Mouse (Mus musculus) ES-E14 (cell line): Measurements from ENCODE around the gene Trpv4. TPM values are rescaled to one million over a fixed set of nuclear protein-coding genes. Genes with fewer than 3 reads are reported as not detected.

Experiments used
- DNase-seq: peaks from one replicate; pipeline ENCODE4 v3.0.0-alpha.2; 2013; ENCODE audit warnings: low read depth, low spot score
- H3K27ac ChIP-seq: 2 replicates; pipeline ENCODE4 v1.5.1; 2012; ENCODE audit warnings: low read depth, mild to moderate bottlenecking, low read length, moderate library complexity, mixed read lengths; ENCODE audit not compliant: poor library complexity, insufficient read depth, severe bottlenecking
- H3K36me3 ChIP-seq: 2 replicates; pipeline ENCODE4 v1.6.1; 2012; ENCODE audit warnings: mild to moderate bottlenecking, low read length, moderate library complexity, mixed read lengths; ENCODE audit not compliant: control insufficient read depth, poor library complexity, insufficient read depth, severe bottlenecking
- H3K4me1 ChIP-seq, 2 experiments: fragments of 150-350 bp in 1 of 2; sonication (generic) in 1 of 2; 2 replicates each; pipeline ENCODE4 v1.6.1; 2012; ENCODE audit warnings: low read length in 2 of 2, mild to moderate bottlenecking in 1 of 2, mixed read lengths in 1 of 2; ENCODE audit not compliant: control insufficient read depth in 2 of 2, insufficient read depth in 2 of 2, poor library complexity in 1 of 2
- H3K4me3 ChIP-seq, 2 experiments: fragments of 150-350 bp in 1 of 2; sonication (generic) in 1 of 2; 2 replicates each; pipeline ENCODE4 v1.5.1; 2012; ENCODE audit warnings: low read length in 2 of 2, low read depth in 1 of 2, mild to moderate bottlenecking in 1 of 2, mixed read lengths in 1 of 2; ENCODE audit not compliant: insufficient read depth in 1 of 2, poor library complexity in 1 of 2, severe bottlenecking in 1 of 2
- H3K9ac ChIP-seq: 2 replicates; pipeline ENCODE4 v1.6.1; 2012; ENCODE audit warnings: low read depth, mild to moderate bottlenecking, low read length, mixed read lengths; ENCODE audit not compliant: poor library complexity, insufficient read depth, severe bottlenecking
- H3K9me3 ChIP-seq: fragments of 150-350 bp; sonication (generic); 2 replicates; pipeline ENCODE4 v1.6.1; 2012; ENCODE audit warnings: low read depth, mild to moderate bottlenecking, low read length; ENCODE audit not compliant: control insufficient read depth, insufficient read depth
- CHD2 ChIP-seq: IDR thresholded peaks from 2 replicates; pipeline ENCODE4 v1.6.1; 2014; ENCODE audit warnings: mild to moderate bottlenecking, low read depth, low read length, inconsistent platforms
- HCFC1 ChIP-seq: IDR thresholded peaks from 2 replicates; pipeline ENCODE4 v1.6.1; 2012; ENCODE audit warnings: low read length, inconsistent platforms, borderline replicate concordance; ENCODE audit not compliant: insufficient read depth
- MAFK ChIP-seq: IDR thresholded peaks from 2 replicates; pipeline ENCODE4 v1.6.1; 2014; ENCODE audit warnings: mild to moderate bottlenecking, low read depth, low read length, inconsistent platforms; ENCODE audit not compliant: insufficient read depth
- ZC3H11A ChIP-seq: IDR thresholded peaks from 2 replicates; pipeline ENCODE4 v1.6.1; 2012; ENCODE audit warnings: low read depth, mild to moderate bottlenecking, inconsistent platforms, low read length, borderline replicate concordance
- ZNF384 ChIP-seq: IDR thresholded peaks from 2 replicates; pipeline ENCODE4 v1.6.1; 2012; ENCODE audit warnings: low read depth, low read length, inconsistent platforms
- in situ Hi-C, 2 experiments: fragments of 600-800 bp; cut with MboI; formaldehyde crosslinking; loops; one replicate each; pipeline ENCODE4 v1.15.1; 2025; ENCODE audit warnings: low sequenced_read_pairs in 2 of 2, inconsistent platforms in 1 of 2; ENCODE audit not compliant: unreplicated experiment in 2 of 2
- total RNA-seq: library from RNA; depleted of rRNA; stranded (reverse); fragments of 300-350 nt; gene quantifications from 2 replicates; pipeline ENCODE4 v1.2.3, GENCODE M21; 2012

The Trpv4 gene
- total RNA-seq, 1 experiment: 1.4 TPM

GRCm38 (mm10) chr5:114579714-114580357 lies 78.4 kb downstream of the Trpv4 start:
- no peak overlapping the region for H3K9ac ChIP-seq
- H3K4me1 ChIP-seq: 0 out of 4 replicates have a peak, but pooled peaks cover 2% of the 10 kb centered on the region in 2 experiments
- DNase-seq: no peak
- H3K9me3 ChIP-seq: no peaks in the 10 kb centered on the region
- H3K27ac ChIP-seq: no peak overlapping the region
- no peak for TF ChIP-seq ZC3H11A
- TF ChIP-seq ZNF384: no peak
- TF ChIP-seq CHD2: no peak
- TF ChIP-seq MAFK: no peak
- no peak for TF ChIP-seq HCFC1
- no peak overlapping the region for H3K4me3 ChIP-seq
- in situ Hi-C loops: no loop called here
- peaks cover 2% of the 10 kb centered on the region; the same call in 1 of the 2 replicates for H3K36me3 ChIP-seq

- in situ Hi-C loops: no loop called here
- TF ChIP-seq ZNF384 (no peak), CHD2 (no peak), MAFK (no peak)
- H3K9ac ChIP-seq: no peak overlapping the region
- H3K4me1 ChIP-seq: 0 out of 4 replicates have a peak, but pooled peaks cover 2% of the 10 kb centered on the region in 2 experiments
- H3K9me3 ChIP-seq: no peaks in the 10 kb centered on the region
- H3K27ac ChIP-seq: no peak overlapping the region
- H3K4me3 ChIP-seq: no peak overlapping the region; a peak in 1 of 4 replicates
- DNase-seq: no peak
- H3K36me3 ChIP-seq: peaks cover 2% of the 10 kb centered on the region; the same call in 1 of the 2 replicates
Measured at GRCm38 (mm10) chr5:114578361-114578760, 79.9 kb downstream of the Trpv4 start.

DNA sequence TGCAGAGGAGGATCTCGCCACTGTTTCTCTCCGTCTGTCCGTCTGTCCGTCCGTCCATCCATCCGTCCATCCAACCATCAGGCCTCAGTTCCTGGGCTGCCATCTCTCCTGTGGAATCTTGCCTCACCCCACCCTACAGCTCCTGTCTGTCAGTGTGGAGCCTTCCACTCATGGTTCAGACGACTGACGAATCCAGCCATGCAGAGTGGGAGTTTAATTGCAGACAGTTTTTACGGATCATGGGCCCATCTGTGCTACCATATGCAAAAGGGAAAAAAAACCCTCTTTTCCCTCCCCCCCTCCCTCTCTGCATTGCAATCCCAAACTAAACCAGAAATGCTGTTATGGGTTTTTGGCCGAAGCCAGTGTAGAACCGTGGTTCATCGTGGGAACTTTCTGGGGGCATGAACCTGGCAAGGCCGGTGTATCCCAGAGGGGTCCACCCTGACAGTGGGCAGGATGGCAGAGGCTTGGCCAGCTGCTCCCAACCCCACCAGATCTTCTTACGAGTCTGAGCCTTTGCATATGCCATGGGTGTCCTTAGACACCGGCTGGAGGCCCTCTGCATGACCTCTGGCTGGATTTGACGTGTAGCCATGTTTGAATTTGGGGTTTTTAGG lies 82.1 kb downstream of the Trpv4 start:
- H3K27ac ChIP-seq: no peak overlapping the region
- H3K9ac ChIP-seq: no peak overlapping the region
- H3K4me1 ChIP-seq: peaks cover 5 to 12% of the 10 kb centered on the region in 2 experiments; a peak in 2 of 4 replicates
- in situ Hi-C loops: no loop called here
- H3K36me3 ChIP-seq: peaks cover 2% of the 10 kb centered on the region; the same call in 1 of the 2 replicates
- TF ChIP-seq CHD2 (no peak), ZNF384 (no peak), MAFK (no peak), HCFC1 (no peak), ZC3H11A (no peak)
- no peaks in the 10 kb centered on the region for H3K9me3 ChIP-seq
- H3K4me3 ChIP-seq: no peak overlapping the region
- DNase-seq: no peak

- no peak overlapping the region for H3K27ac ChIP-seq
Measured at GRCm38 (mm10) chr5:114575530-114575929, 82.7 kb downstream of the Trpv4 start.

More at GRCm38 (mm10) chr5:114575530-114575929, 82.7 kb downstream of the Trpv4 start:
- H3K36me3 ChIP-seq: peaks cover 2% of the 10 kb centered on the region; the same call in 1 of the 2 replicates
- no peak overlapping the region for H3K9ac ChIP-seq
- H3K9me3 ChIP-seq: no peaks in the 10 kb centered on the region
- in situ Hi-C loops: no loop called here
- TF ChIP-seq ZNF384: no peak
- no peak for TF ChIP-seq HCFC1
- TF ChIP-seq ZC3H11A: no peak
- no peak for TF ChIP-seq CHD2
- TF ChIP-seq MAFK: no peak
- H3K4me1 ChIP-seq: peaks cover 8 to 13% of the 10 kb centered on the region in 2 experiments; a peak in 3 of 4 replicates
- DNase-seq: no peak
- H3K4me3 ChIP-seq: no peak overlapping the region
